Mouse (Mus musculus) olfactory bulb, adult 2 months (tissue): Measurements from ENCODE around the gene Haus3.

Source experiments
- CTCF ChIP-seq: fragments of 200-500 bp; IDR thresholded peaks from 2 replicates; pipeline ENCODE4 v1.5.1; 2012; ENCODE audit warnings: low read depth, mild to moderate bottlenecking, low read length, moderate library complexity; ENCODE audit not compliant: insufficient read depth
- POLR2A ChIP-seq: fragments of 200-500 bp; IDR thresholded peaks from 2 replicates; pipeline ENCODE4 v1.6.1; 2012; ENCODE audit warnings: mild to moderate bottlenecking, low read depth, low read length, moderate library complexity; ENCODE audit not compliant: insufficient read depth

GRCm38 (mm10) chr5:34186391-34186790, 17.1 kb upstream of the Haus3 start:
- TF ChIP-seq CTCF, result no peak
- no peak for TF ChIP-seq POLR2A
